ENCODE assay signal across 9 mouse cellular contexts in genomic region chr11:32267964-32268363, GRCm38 (mm10). TPM values are rescaled to one million over a fixed set of nuclear protein-coding genes. Genes with fewer than 3 reads are reported as not detected.
DNase-seq lines count a peak whose midpoint lies in the region; ATAC-seq and TF ChIP-seq lines count a peak whose summit lies in the region.
"Had no signal": no experiment of that assay in that cellular context is flagged by ENCODE, and none has a peak within 500 bp of the region (broad histone marks: within the 10 kb centered on the region; RNA-seq: fewer than 3 reads in every experiment).

No protein-coding gene starts in this region.

- TF ChIP-seq EP300 in CH12.LX (IDR thresholded peaks at IDR 0.05; ENCODE audit: low read length), result no peak

- peak overlapping the region; percentile 53 for H3K9ac ChIP-seq in CH12.LX (ENCODE audit: insufficient read depth, low read depth)
- peak overlapping the region; percentile 92 for H3K9ac ChIP-seq in embryonic facial prominence, embryonic 15.5 days
- H3K9ac ChIP-seq in limb, embryonic 12.5 days (replicated peaks), result peak overlapping the region; percentile 90

- in situ Hi-C loops in CH12.LX (cut with MboI; ENCODE audit: low pct_ligation_motif_present, low pct_unique_long_range_greater_than_20kb, low sequenced_read_pairs), result no loop called here

- H3K27me3 ChIP-seq in heart, embryonic 10.5 days (ENCODE audit: insufficient read depth, poor library complexity, severe bottlenecking), result no peaks in the 10 kb centered on the region; the same call in none of the 2 replicates
- no peaks in the 10 kb centered on the region for H3K27me3 ChIP-seq in CH12.LX (replicated peaks)
- no peaks in the 10 kb centered on the region for H3K27me3 ChIP-seq in embryonic facial prominence, embryonic 15.5 days
- no peaks in the 10 kb centered on the region for H3K27me3 ChIP-seq in limb, embryonic 12.5 days

- no peak for TF ChIP-seq CTCF in CH12.LX (conservative IDR thresholded peaks at IDR 0.05 in 1 of 2, IDR thresholded peaks at IDR 0.05 in 1 of 2; ENCODE audit: low read depth in 2 of 2, low read length in 2 of 2)

- dilution Hi-C loops in CH12.LX (cut with MboI; ENCODE audit: extremely low pct_ligation_motif_present, extremely low pct_unique_long_range_greater_than_20kb, low sequenced_read_pairs), result no loop called here

- peak overlapping the region; percentile 40 for H3K4me2 ChIP-seq in CH12.LX (ENCODE audit: insufficient read depth, low read depth, poor library complexity, severe bottlenecking)
- peak overlapping the region; percentile 54 for H3K4me2 ChIP-seq in embryonic facial prominence, embryonic 15.5 days (replicated peaks)
- H3K4me2 ChIP-seq in limb, embryonic 12.5 days, result peak overlapping the region; percentile 60

- 25% methylated on average over 5 of the region's 5 CpGs for WGBS in heart, embryonic 10.5 days
- WGBS in embryonic facial prominence, embryonic 15.5 days, result 19% methylated on average over 5 of the region's 5 CpGs
- 19% methylated on average over 5 of the region's 5 CpGs for WGBS in limb, embryonic 12.5 days

- no peaks in the 10 kb centered on the region for H3K36me3 ChIP-seq in heart, embryonic 10.5 days
- peaks cover under 1 to 20% of the 10 kb centered on the region in 2 experiments for H3K36me3 ChIP-seq in CH12.LX (replicated peaks in 1 of 2; ENCODE audit: control insufficient read depth in 1 of 2, insufficient read depth in 1 of 2, low read length in 1 of 2)
- H3K36me3 ChIP-seq in embryonic facial prominence, embryonic 15.5 days, result no peaks in the 10 kb centered on the region
- no peaks in the 10 kb centered on the region for H3K36me3 ChIP-seq in limb, embryonic 12.5 days

- TF ChIP-seq POLR2A in CH12.LX (IDR thresholded peaks at IDR 0.05; ENCODE audit: low read depth, low read length), result no peak

- peaks cover 12% of the 10 kb centered on the region for H3K79me2 ChIP-seq in CH12.LX (replicated peaks; ENCODE audit: control insufficient read depth, extremely low read depth, insufficient read depth, poor library complexity, severe bottlenecking)

- ATAC-seq in embryonic facial prominence, embryonic 15.5 days (ENCODE audit: insufficient number of reproducible peaks, low FRiP score, low TSS enrichment, low read depth), result no peak
- peak; percentile 27; the same call in 1 of the 2 replicates for ATAC-seq in limb, embryonic 12.5 days (ENCODE audit: insufficient number of reproducible peaks, insufficient read depth, low FRiP score, low TSS enrichment, low read depth)
- ATAC-seq in megakaryocyte progenitor cell, adult 5-6 weeks (replicated peaks; ENCODE audit: poor library complexity), result no peak

- peaks cover 14% of the 10 kb centered on the region for H3K4me1 ChIP-seq in heart, embryonic 10.5 days
- H3K4me1 ChIP-seq in CH12.LX (ENCODE audit: control insufficient read depth in 1 of 2, insufficient read depth in 2 of 2), result peaks cover 17 to 58% of the 10 kb centered on the region in 2 experiments
- H3K4me1 ChIP-seq in embryonic facial prominence, embryonic 15.5 days, result peaks cover 5% of the 10 kb centered on the region
- H3K4me1 ChIP-seq in limb, embryonic 12.5 days (replicated peaks), result peaks cover 5% of the 10 kb centered on the region

- peak overlapping the region; percentile 93 for H3K4me3 ChIP-seq in heart, embryonic 10.5 days
- H3K4me3 ChIP-seq in CH12.LX (replicated peaks in 1 of 3; ENCODE audit: low read depth in 2 of 3, low read length in 2 of 3, poor library complexity in 1 of 3), result peak overlapping the region; percentile 5 to 82 (median 54)
- H3K4me3 ChIP-seq in embryonic facial prominence, embryonic 15.5 days (replicated peaks), result peak overlapping the region; percentile 85
- H3K4me3 ChIP-seq in limb, embryonic 12.5 days (replicated peaks), result peak overlapping the region; percentile 80

- H3K9me3 ChIP-seq in heart, embryonic 10.5 days, result no peaks in the 10 kb centered on the region
- no peaks in the 10 kb centered on the region for H3K9me3 ChIP-seq in CH12.LX (replicated peaks; ENCODE audit: low read length)
- H3K9me3 ChIP-seq in embryonic facial prominence, embryonic 15.5 days (replicated peaks), result no peaks in the 10 kb centered on the region
- H3K9me3 ChIP-seq in limb, embryonic 12.5 days, result no peaks in the 10 kb centered on the region

- H3K27ac ChIP-seq in heart, embryonic 10.5 days, result peak overlapping the region; percentile 99
- H3K27ac ChIP-seq in CH12.LX (ENCODE audit: insufficient read depth, low read depth), result no peak overlapping the region
- H3K27ac ChIP-seq in embryonic facial prominence, embryonic 15.5 days (replicated peaks), result peak overlapping the region; percentile 94
- peak overlapping the region; percentile 97 for H3K27ac ChIP-seq in limb, embryonic 12.5 days

- DNase-seq in heart, embryonic 10.5 days (ENCODE audit: low spot score), result no peak
- no peak for DNase-seq in heart, postnatal 10 days
- DNase-seq in CH12.LX (ENCODE audit: extremely low read depth), result no peak
- peak; percentile 60 for DNase-seq in retina, postnatal 1 day
- no peak for DNase-seq in ovary, adult 18-20 months (ENCODE audit: low spot score)

- intact Hi-C loops in heart, postnatal 10 days (cut with DNase I), result no loop called here

- no peak for TF ChIP-seq RAD21 in CH12.LX (IDR thresholded peaks at IDR 0.05; ENCODE audit: low read depth, low read length)

TF ChIP-seq in CH12.LX, 34 proteins besides CTCF, POLR2A, EP300 and RAD21:
- TF ChIP-seq IRF4 (IDR thresholded peaks at IDR 0.05; ENCODE audit: low read depth, low read length), result no peak
- no peak for TF ChIP-seq MAFK (IDR thresholded peaks at IDR 0.05; ENCODE audit: insufficient replicate concordance, low read length)
- no peak for TF ChIP-seq BHLHE40 (IDR thresholded peaks at IDR 0.05; ENCODE audit: low read depth, low read length)
- TF ChIP-seq ELF1 (IDR thresholded peaks at IDR 0.05; ENCODE audit: low read depth, low read length), result no peak
- TF ChIP-seq MAZ (IDR thresholded peaks at IDR 0.05; ENCODE audit: low read depth, low read length), result 0 out of 2 replicates have a peak, but pooled peaks have one; percentile 72
TF ChIP-seq in CH12.LX: peak in this region for 1.

RNA-seq across cellular contexts. Expression of gene Nprl3, which starts 0.5 kb away (rescaled TPM):
- polyA plus RNA-seq in heart, embryonic 10.5 days (2016; fragmentation: Nextera tagmentation; extraction: Ambion mirVana), result 43.8 and 44.5 TPM in 2 replicates
- 10 to 100 TPM; 26.6 to 27.6 TPM for total RNA-seq in heart, postnatal 10 days (2021)
- total RNA-seq in CH12.LX (2012; rRNA removed), result 51.7 and 58.7 TPM in 2 replicates
- total RNA-seq in CH12.LX (2014; rRNA removed), result 43.1 and 47.9 TPM in 2 replicates
- 66.8 and 79.8 TPM in 2 replicates for polyA plus RNA-seq in CH12.LX (2012; ENCODE audit: insufficient read length, low read depth)
- 41.2 and 44.0 TPM in 2 replicates for polyA plus RNA-seq in embryonic facial prominence, embryonic 15.5 days (2015; fragmentation: Nextera tagmentation; extraction: Ambion mirVana)
- polyA plus RNA-seq in limb, embryonic 12.5 days (2016; fragmentation: Nextera tagmentation; extraction: Ambion mirVana), result 43.7 and 47.8 TPM in 2 replicates
- total RNA-seq in megakaryocyte progenitor cell, adult 5-6 weeks (2015), result 15.1 and 16.2 TPM in 2 replicates
- total RNA-seq in megakaryocyte progenitor cell, adult 5-6 weeks (2017), result 14.4 and 17.2 TPM in 2 replicates

RNA-seq across cellular contexts. Expression of gene Hba-x, which starts 8.2 kb away (rescaled TPM):
- 8,501 and 9,179 TPM in 2 replicates for polyA plus RNA-seq in heart, embryonic 10.5 days (2016; fragmentation: Nextera tagmentation; extraction: Ambion mirVana)
- not detected for total RNA-seq in heart, postnatal 10 days (2021)
- total RNA-seq in CH12.LX (2012; rRNA removed) (not detected in 2 replicates), CH12.LX (2014; rRNA removed) (not detected in 2 replicates)
- polyA plus RNA-seq in CH12.LX (2012; ENCODE audit: insufficient read length, low read depth), result not detected in 2 replicates
- polyA plus RNA-seq in embryonic facial prominence, embryonic 15.5 days (2015; fragmentation: Nextera tagmentation; extraction: Ambion mirVana), result 59.0 and 98.8 TPM in 2 replicates
- 1,526 and 1,620 TPM in 2 replicates for polyA plus RNA-seq in limb, embryonic 12.5 days (2016; fragmentation: Nextera tagmentation; extraction: Ambion mirVana)
- total RNA-seq in megakaryocyte progenitor cell, adult 5-6 weeks (2015), result not detected in 2 replicates
- total RNA-seq in megakaryocyte progenitor cell, adult 5-6 weeks (2017), result not detected in 2 replicates
- total RNA-seq: hematopoietic stem cell, adult 5-6 weeks had no signal

RNA-seq across cellular contexts. Expression of gene Hba-a1, which starts 15.3 kb away (rescaled TPM):
- polyA plus RNA-seq in heart, embryonic 10.5 days (2016; fragmentation: Nextera tagmentation; extraction: Ambion mirVana), result 4,954 and 6,566 TPM in 2 replicates
- 1,000 to 10,000 TPM; 4,155 to 9,193 TPM for total RNA-seq in heart, postnatal 10 days (2021)
- total RNA-seq in CH12.LX (2012; rRNA removed) (1.9 and 4.9 TPM in 2 replicates), CH12.LX (2014; rRNA removed) (4.1 and 5.2 TPM in 2 replicates)
- polyA plus RNA-seq in CH12.LX (2012; ENCODE audit: insufficient read length, low read depth), result 3.3 and 4.7 TPM in 2 replicates
- polyA plus RNA-seq in embryonic facial prominence, embryonic 15.5 days (2015; fragmentation: Nextera tagmentation; extraction: Ambion mirVana), result 4,298 and 5,653 TPM in 2 replicates
- polyA plus RNA-seq in limb, embryonic 12.5 days (2016; fragmentation: Nextera tagmentation; extraction: Ambion mirVana), result 3,017 and 3,206 TPM in 2 replicates
- total RNA-seq in megakaryocyte progenitor cell, adult 5-6 weeks (2015), result 14.0 and 28.9 TPM in 2 replicates
- total RNA-seq in megakaryocyte progenitor cell, adult 5-6 weeks (2017), result 9.4 and 10.0 TPM in 2 replicates

RNA-seq across cellular contexts. Expression of gene Hbq1b, which starts 18.8 kb away (rescaled TPM):
- 13.9 and 16.8 TPM in 2 replicates for polyA plus RNA-seq in heart, embryonic 10.5 days (2016; fragmentation: Nextera tagmentation; extraction: Ambion mirVana)
- 1 to 10 TPM in 1 of 2 experiments, not detected in 1; 1.0 TPM for total RNA-seq in heart, postnatal 10 days (2021)
- total RNA-seq in CH12.LX (2012; rRNA removed), result not detected in 2 replicates
- total RNA-seq in CH12.LX (2014; rRNA removed), result not detected in 2 replicates
- polyA plus RNA-seq in CH12.LX (2012; ENCODE audit: insufficient read length, low read depth), result not detected in 2 replicates
- 0.77 and 1.3 TPM in 2 replicates for polyA plus RNA-seq in embryonic facial prominence, embryonic 15.5 days (2015; fragmentation: Nextera tagmentation; extraction: Ambion mirVana)
- 3.5 and 3.9 TPM in 2 replicates for polyA plus RNA-seq in limb, embryonic 12.5 days (2016; fragmentation: Nextera tagmentation; extraction: Ambion mirVana)
- not detected in 2 replicates for total RNA-seq in megakaryocyte progenitor cell, adult 5-6 weeks (2015)
- not detected in 2 replicates for total RNA-seq in megakaryocyte progenitor cell, adult 5-6 weeks (2017)
- total RNA-seq: hematopoietic stem cell, adult 5-6 weeks had no signal

RNA-seq across cellular contexts. Expression of gene Hba-a2, which starts 28.3 kb away (rescaled TPM):
- 9,075 and 12,184 TPM in 2 replicates for polyA plus RNA-seq in heart, embryonic 10.5 days (2016; fragmentation: Nextera tagmentation; extraction: Ambion mirVana)
- total RNA-seq in heart, postnatal 10 days (2021), result 1,000 to 10,000 TPM; 3,875 to 8,514 TPM
- total RNA-seq in CH12.LX (2012; rRNA removed) (2.6 and 4.6 TPM in 2 replicates), CH12.LX (2014; rRNA removed) (2.9 and 3.1 TPM in 2 replicates)
- polyA plus RNA-seq in CH12.LX (2012; ENCODE audit: insufficient read length, low read depth), result 10.3 and 13.3 TPM in 2 replicates
- polyA plus RNA-seq in embryonic facial prominence, embryonic 15.5 days (2015; fragmentation: Nextera tagmentation; extraction: Ambion mirVana), result 11,613 and 14,789 TPM in 2 replicates
- 6,550 and 6,738 TPM in 2 replicates for polyA plus RNA-seq in limb, embryonic 12.5 days (2016; fragmentation: Nextera tagmentation; extraction: Ambion mirVana)
- total RNA-seq in megakaryocyte progenitor cell, adult 5-6 weeks (2015), result 26.3 and 54.4 TPM in 2 replicates
- total RNA-seq in megakaryocyte progenitor cell, adult 5-6 weeks (2017), result 25.3 and 31.4 TPM in 2 replicates

Comparison
In these comparisons a context has a peak if more than half of its experiments do, and no peak if none do; other contexts are left out.
1. RNA of gene Hba-x, which starts 8.2 kb away (polyA plus RNA-seq): 8,501 to 9,179 TPM in heart, embryonic 10.5 days, 1,526 to 1,620 TPM in limb, embryonic 12.5 days and 59.0 to 98.8 TPM in embryonic facial prominence, embryonic 15.5 days; not detected in CH12.LX; every median in the first group is over 10 times any median in the second.
2. RNA of gene Hba-a1, which starts 15.3 kb away (polyA plus RNA-seq): 4,954 to 6,566 TPM in heart, embryonic 10.5 days, 4,298 to 5,653 TPM in embryonic facial prominence, embryonic 15.5 days and 3,017 to 3,206 TPM in limb, embryonic 12.5 days; 3.3 to 4.7 TPM in CH12.LX; every median in the first group is over 100 times any median in the second.
3. Peak in every context shown above with its lines, with median percentiles within 50 percentile points of each other: H3K4me3 ChIP-seq, H3K4me2 ChIP-seq and H3K9ac ChIP-seq.